In the genomic region with DNA sequence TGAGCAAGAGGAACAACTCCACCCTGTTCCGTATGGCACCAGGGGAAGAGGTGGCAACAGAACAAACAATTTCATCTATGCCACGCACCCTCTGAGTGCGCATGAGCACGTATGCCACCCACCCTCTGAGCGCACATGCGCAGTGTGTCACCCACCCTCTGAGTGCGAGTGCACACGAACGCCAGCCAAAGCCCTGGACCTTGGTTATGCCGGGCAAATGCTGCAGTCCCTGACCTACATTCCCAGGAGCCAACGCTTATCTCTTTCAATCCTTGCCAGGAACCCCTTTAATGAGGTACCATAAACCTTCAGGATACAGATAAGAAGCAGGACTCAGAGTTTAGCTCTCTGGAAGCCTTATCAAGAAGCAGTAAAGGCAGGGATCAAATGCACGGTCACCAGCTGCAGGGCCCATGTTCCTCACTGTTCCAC, we compare ENCODE assay signal across 10 mouse cellular contexts. TPM values are rescaled to one million over a fixed set of nuclear protein-coding genes. Genes with fewer than 3 reads are reported as not detected.
DNase-seq lines count a peak whose midpoint lies in the region; ATAC-seq lines count a peak whose summit lies in the region.
"Had no signal": no experiment of that assay in that cellular context is flagged by ENCODE, and none has a peak within 500 bp of the region (broad histone marks: within the 10 kb centered on the region; RNA-seq: fewer than 3 reads in every experiment).

No protein-coding gene starts in this region.

- no peaks in the 10 kb centered on the region for H3K27me3 ChIP-seq in intestine, embryonic 16.5 days (replicated peaks; ENCODE audit: control insufficient read depth, insufficient read depth, low read length)
- H3K27me3 ChIP-seq: hindbrain, embryonic 12.5 days; Patski had no signal

- peaks cover 10% of the 10 kb centered on the region for H3K4me1 ChIP-seq in intestine, embryonic 16.5 days (ENCODE audit: control insufficient read depth, insufficient read depth, low read length)

- peak overlapping the region; percentile 24; the same call in 1 of the 2 replicates for H3K4me2 ChIP-seq in intestine, embryonic 16.5 days (ENCODE audit: low read depth, low read length)
- H3K4me2 ChIP-seq: hindbrain, embryonic 12.5 days had no signal

- ATAC-seq in intestine, embryonic 16.5 days: peak; percentile 97
- ATAC-seq: midbrain, embryonic 16.5 days; Patski had no signal

- no peaks in the 10 kb centered on the region for H3K36me3 ChIP-seq in intestine, embryonic 16.5 days (ENCODE audit: control insufficient read depth, insufficient read depth, low read length)
- H3K36me3 ChIP-seq: hindbrain, embryonic 12.5 days had no signal

- no peak overlapping the region for H3K4me3 ChIP-seq in intestine, embryonic 16.5 days (ENCODE audit: low read length)
- H3K4me3 ChIP-seq: hindbrain, embryonic 12.5 days had no signal

- WGBS in intestine, embryonic 16.5 days: 56% methylated on average over 12 of the region's 12 CpGs

- no peaks in the 10 kb centered on the region for H3K9me3 ChIP-seq in intestine, embryonic 16.5 days (ENCODE audit: control insufficient read depth, low read length)
- H3K9me3 ChIP-seq: hindbrain, embryonic 12.5 days had no signal

- intact Hi-C loops in gastrocnemius, postnatal 36 days (cut with DNase I): no loop called here

- peak overlapping the region; percentile 76 for H3K27ac ChIP-seq in intestine, embryonic 16.5 days (ENCODE audit: low read length)
- H3K27ac ChIP-seq: hindbrain, embryonic 12.5 days had no signal

- peak; percentile 46 to 62 for DNase-seq in adrenal gland, adult 18-20 months (ENCODE audit: low spot score in 2 of 2)
- peak; percentile 82 for DNase-seq in adrenal gland, postnatal 25 days
- DNase-seq in lung, postnatal 4 days: peak; percentile 43 to 60
- no peak for DNase-seq in right cerebral cortex, adult 18-20 months
- no peak for DNase-seq in gastrocnemius, postnatal 36 days
- DNase-seq in gastrocnemius, adult 18-20 months (ENCODE audit: low spot score): no peak

- no peak overlapping the region for H3K9ac ChIP-seq in intestine, embryonic 16.5 days (ENCODE audit: low read depth, low read length)
- H3K9ac ChIP-seq: hindbrain, embryonic 12.5 days had no signal

RNA-seq across cellular contexts. Expression of gene Galnt7, which starts 50.8 kb away (rescaled TPM):
- 10 to 100 TPM in 1 of 2 experiments, 1 to 10 TPM in 1; 5.0 to 10.3 TPM for total RNA-seq in adrenal gland, adult 18-20 months (2021)
- 15.4 and 17.2 TPM in 2 replicates for total RNA-seq in adrenal gland, postnatal 25 days (2021)
- 33.5 and 35.0 TPM in 2 replicates for polyA plus RNA-seq in intestine, embryonic 16.5 days (2015; fragmentation: Nextera tagmentation; extraction: Ambion mirVana)
- 1 to 10 TPM; 2.3 to 3.3 TPM for total RNA-seq in gastrocnemius, postnatal 36 days (2021)
- total RNA-seq in gastrocnemius, adult 18-20 months (2021): 1 to 10 TPM; 2.0 to 2.3 TPM

Comparison
In these comparisons a context has a peak if more than half of its experiments do, and no peak if none do; other contexts are left out.
1. DNase-seq: peak in adrenal gland, adult 18-20 months (2 of 2), adrenal gland, postnatal 25 days (single experiment) and lung, postnatal 4 days (2 of 2); none in right cerebral cortex, adult 18-20 months (single experiment), gastrocnemius, postnatal 36 days (0 of 2) and gastrocnemius, adult 18-20 months (single experiment).